Mouse (Mus musculus) cerebellum, adult 2 months (tissue): ENCODE results near the gene Fbxl13.

Source experiments
- CTCF ChIP-seq: fragments of 200-500 bp; IDR thresholded peaks from 2 replicates; pipeline ENCODE4 v1.5.1; 2011; ENCODE audit warnings: low read depth, mild to moderate bottlenecking, control low read depth, low read length, moderate library complexity, borderline replicate concordance; ENCODE audit not compliant: insufficient read depth
- POLR2A ChIP-seq: fragments of 200-500 bp; IDR thresholded peaks from 2 replicates; pipeline ENCODE4 v1.6.1; 2011; ENCODE audit warnings: low read length, control low read depth, borderline replicate concordance; ENCODE audit not compliant: insufficient read depth

GRCm38 (mm10) chr5:21544821-21545220 is 100.6 kb downstream of the Fbxl13 start:
- no peak for TF ChIP-seq CTCF
- no peak for TF ChIP-seq POLR2A
